Mouse (Mus musculus) MEL (cell line): Measurements from ENCODE around the gene Ston2. TPM values are rescaled to one million over a fixed set of nuclear protein-coding genes. Genes with fewer than 3 reads are reported as not detected.

Experiments used
- DNase-seq: peaks from one replicate; pipeline ENCODE4 v3.0.0; 2011; ENCODE audit warnings: low read depth, low spot score
- H3K27ac ChIP-seq: 2 replicates; pipeline ENCODE4 v1.5.1; 2012; ENCODE audit warnings: low read depth, mild to moderate bottlenecking, control low read depth, low read length, moderate library complexity; ENCODE audit not compliant: control insufficient read depth
- H3K27me3 ChIP-seq, 2 experiments: fragments of 150-350 bp in 1 of 2; sonication (generic) in 1 of 2; 2 replicates each; pipeline ENCODE4 v1.6.1; 2012; ENCODE audit warnings: low read length in 2 of 2, mild to moderate bottlenecking in 2 of 2, improper control_type of control experiment in 1 of 2, moderate library complexity in 1 of 2; ENCODE audit not compliant: insufficient read depth in 2 of 2, control insufficient read depth in 1 of 2
- H3K36me3 ChIP-seq, 2 experiments: 2 replicates each; pipeline ENCODE4 v1.6.1; 2012 to 2014; ENCODE audit warnings: low read length in 2 of 2, improper control_type of control experiment in 1 of 2, inconsistent platforms in 1 of 2, mild to moderate bottlenecking in 1 of 2; ENCODE audit not compliant: insufficient read depth in 2 of 2, control insufficient read depth in 1 of 2
- H3K4me1 ChIP-seq, 2 experiments: fragments of 150-350 bp in 1 of 2; sonication (generic) in 1 of 2; 2 replicates each; pipeline ENCODE4 v1.6.1; 2012; ENCODE audit warnings: low read length in 2 of 2, improper control_type of control experiment in 1 of 2, mild to moderate bottlenecking in 1 of 2; ENCODE audit not compliant: insufficient read depth in 2 of 2, control insufficient read depth in 1 of 2
- H3K4me3 ChIP-seq, 2 experiments: fragments of 150-350 bp in 1 of 2; sonication (generic) in 1 of 2; 2 replicates each; pipeline ENCODE4 v1.5.1; 2012; ENCODE audit warnings: low read depth in 2 of 2, low read length in 2 of 2, mild to moderate bottlenecking in 2 of 2, moderate library complexity in 2 of 2, control low read depth in 1 of 2, improper control_type of control experiment in 1 of 2; ENCODE audit not compliant: control insufficient read depth in 1 of 2, insufficient read depth in 1 of 2
- H3K79me2 ChIP-seq: 2 replicates; pipeline ENCODE4 v1.6.1; 2012; ENCODE audit warnings: mild to moderate bottlenecking, low read length, moderate library complexity; ENCODE audit not compliant: control insufficient read depth, poor library complexity, insufficient read depth
- H3K9ac ChIP-seq: 2 replicates; pipeline ENCODE4 v1.6.1; 2012; ENCODE audit warnings: low read depth, mild to moderate bottlenecking, control low read depth, low read length, moderate library complexity; ENCODE audit not compliant: control insufficient read depth, poor library complexity, severe bottlenecking
- H3K9me3 ChIP-seq: fragments of 150-350 bp; sonication (generic); replicated peaks from 2 replicates; pipeline ENCODE4 v1.6.1; 2012; ENCODE audit warnings: mild to moderate bottlenecking, low read length, improper control_type of control experiment, moderate library complexity; ENCODE audit not compliant: insufficient read depth
- CHD2 ChIP-seq: IDR thresholded peaks from 2 replicates; pipeline ENCODE4 v1.6.1; 2011; ENCODE audit warnings: low read length, improper control_type of control experiment
- ELF1 ChIP-seq: IDR thresholded peaks from 2 replicates; pipeline ENCODE4 v1.6.1; 2014; ENCODE audit warnings: low read depth, mild to moderate bottlenecking, inconsistent platforms, low read length, improper control_type of control experiment, moderate library complexity
- EP300 ChIP-seq, 2 experiments: IDR thresholded peaks; 2 replicates each; pipeline ENCODE4 v1.6.1; 2011; ENCODE audit warnings: improper control_type of control experiment in 2 of 2, low read length in 2 of 2, low read depth in 1 of 2, mild to moderate bottlenecking in 1 of 2
- ETS1 ChIP-seq: IDR thresholded peaks from 2 replicates; pipeline ENCODE4 v1.6.1; 2012; ENCODE audit warnings: low read depth, mild to moderate bottlenecking, inconsistent platforms, low read length, improper control_type of control experiment, moderate library complexity
- GABPA ChIP-seq: IDR thresholded peaks from 2 replicates; pipeline ENCODE4 v1.6.1; 2012; ENCODE audit warnings: low read depth, mild to moderate bottlenecking, inconsistent platforms, low read length, improper control_type of control experiment, moderate library complexity
- GATA1 ChIP-seq: IDR thresholded peaks from 2 replicates; pipeline ENCODE4 v1.6.1; 2011; ENCODE audit warnings: low read depth, low read length, improper control_type of control experiment
- HCFC1 ChIP-seq: IDR thresholded peaks from 2 replicates; pipeline ENCODE4 v1.6.1; 2012; ENCODE audit warnings: low read depth, mild to moderate bottlenecking, inconsistent platforms, low read length, improper control_type of control experiment, moderate library complexity
- KAT2A ChIP-seq: conservative IDR thresholded peaks from 2 replicates; pipeline ENCODE4 v1.6.1; 2012; ENCODE audit warnings: low read depth, low read length, improper control_type of control experiment, inconsistent platforms
- MAX ChIP-seq: IDR thresholded peaks from 2 replicates; pipeline ENCODE4 v1.6.1; 2011; ENCODE audit warnings: low read length, improper control_type of control experiment
- MEF2A ChIP-seq: IDR thresholded peaks from 2 replicates; pipeline ENCODE4 v1.6.1; 2014; ENCODE audit warnings: low read depth, mild to moderate bottlenecking, inconsistent platforms, low read length, improper control_type of control experiment; ENCODE audit not compliant: poor library complexity, insufficient replicate concordance, severe bottlenecking; ENCODE audit errors: extremely low read depth
- MYC ChIP-seq: IDR thresholded peaks from 2 replicates; pipeline ENCODE4 v1.6.1; 2011; ENCODE audit warnings: low read depth, mild to moderate bottlenecking, low read length, improper control_type of control experiment, moderate library complexity
- POLR2A ChIP-seq, 2 experiments: IDR thresholded peaks; 2 replicates each; pipeline ENCODE4 v1.6.1; 2011 to 2012; ENCODE audit warnings: low read length in 2 of 2, mild to moderate bottlenecking in 2 of 2, control low read depth in 1 of 2, improper control_type of control experiment in 1 of 2, low read depth in 1 of 2, moderate library complexity in 1 of 2; ENCODE audit not compliant: control insufficient read depth in 1 of 2, insufficient read depth in 1 of 2, poor library complexity in 1 of 2
- POLR2AphosphoS5 ChIP-seq: IDR thresholded peaks from 2 replicates; pipeline ENCODE4 v1.6.1; 2012; ENCODE audit warnings: low read depth, borderline replicate concordance, mild to moderate bottlenecking, inconsistent platforms, low read length, moderate library complexity, mixed read lengths
- RCOR1 ChIP-seq: IDR thresholded peaks from 2 replicates; pipeline ENCODE4 v1.6.1; 2012; ENCODE audit warnings: low read depth, mild to moderate bottlenecking, inconsistent platforms, low read length, improper control_type of control experiment
- SIN3A ChIP-seq: IDR thresholded peaks from 2 replicates; pipeline ENCODE4 v1.6.1; 2012; ENCODE audit warnings: low read length, improper control_type of control experiment, inconsistent platforms
- SMC3 ChIP-seq: IDR thresholded peaks from 2 replicates; pipeline ENCODE4 v1.6.1; 2011; ENCODE audit warnings: low read depth, low read length, improper control_type of control experiment
- TBP ChIP-seq: IDR thresholded peaks from 2 replicates; pipeline ENCODE4 v1.8.0; 2011; ENCODE audit warnings: low read depth, low read length, improper control_type of control experiment
- UBTF ChIP-seq: IDR thresholded peaks from 2 replicates; pipeline ENCODE4 v1.6.1; 2012; ENCODE audit warnings: low read depth, mild to moderate bottlenecking, inconsistent platforms, low read length, improper control_type of control experiment, moderate library complexity, borderline replicate concordance; ENCODE audit not compliant: insufficient read depth
- USF2 ChIP-seq, 2 experiments: IDR thresholded peaks; 2 replicates each; pipeline ENCODE4 v1.6.1; 2011 to 2012; ENCODE audit warnings: improper control_type of control experiment in 2 of 2, low read length in 2 of 2, borderline replicate concordance in 1 of 2, inconsistent platforms in 1 of 2, low read depth in 1 of 2, mild to moderate bottlenecking in 1 of 2; ENCODE audit not compliant: insufficient read depth in 1 of 2
- ZKSCAN1 ChIP-seq: IDR thresholded peaks from 2 replicates; pipeline ENCODE4 v1.6.1; 2012; ENCODE audit warnings: low read depth, mild to moderate bottlenecking, inconsistent platforms, low read length, improper control_type of control experiment, moderate library complexity
- ZMIZ1 ChIP-seq: IDR thresholded peaks from 2 replicates; pipeline ENCODE4 v1.6.1; 2012; ENCODE audit warnings: low read depth, mild to moderate bottlenecking, inconsistent platforms, low read length, improper control_type of control experiment, moderate library complexity
- polyA plus RNA-seq, 2 experiments: library from polyadenylated mRNA; stranded (reverse) in 1 of 2; unstranded in 1 of 2; fragments of >175 nt in 1 of 2; fragments of >200 nt in 1 of 2; gene quantifications; 2 replicates each; pipeline versions ENCODE4 v1.2.1 to v1.2.4; 2012; ENCODE audit warnings: low replicate concordance in 2 of 2, low read depth in 1 of 2; ENCODE audit not compliant: insufficient read length in 2 of 2, insufficient read depth in 1 of 2, missing spikeins in 1 of 2
- total RNA-seq: library from RNA; depleted of rRNA; stranded (reverse); fragments of 300-350 nt; gene quantifications from 2 replicates; pipeline ENCODE4 v1.2.3, GENCODE M21; 2012; rRNA removed

Ston2 gene
- total and polyA plus RNA-seq, 3 experiments, result not detected

- H3K79me2 ChIP-seq, result peaks cover 47% of the 10 kb centered on the region
- H3K4me1 ChIP-seq, result peaks cover 26 to 31% of the 10 kb centered on the region in 2 experiments
- TF ChIP-seq EP300 (IDR thresholded peaks at IDR 0.05; ENCODE audit: low read depth in 1 of 2, low read length in 2 of 2) (peak in 1 of 2 experiments; percentile 38; a peak in 1 of 4 replicates), ETS1 (peak; percentile 65), MAX (no peak), RCOR1 (no peak), SIN3A (no peak)
- peak overlapping the region; percentile 12; the same call in 1 of the 2 replicates for H3K27ac ChIP-seq
- no peak overlapping the region for H3K4me3 ChIP-seq
- peaks cover 19 to 57% of the 10 kb centered on the region in 2 experiments for H3K36me3 ChIP-seq
- H3K27me3 ChIP-seq, result no peaks in the 10 kb centered on the region
- DNase-seq, result peak; percentile 60
- H3K9ac ChIP-seq, result no peak overlapping the region
- no peaks in the 10 kb centered on the region for H3K9me3 ChIP-seq
Measured at GRCm38 (mm10) chr12:91585206-91585605, 203.0 kb downstream of the Ston2 start.

- Histone ChIP-seq H3K4me1 (peaks cover 34 to 43% of the 10 kb centered on the region in 2 experiments), H3K27ac (no peak overlapping the region)
- TF ChIP-seq ZMIZ1 (no peak), HCFC1 (no peak), MEF2A (no peak), GATA1 (no peak), KAT2A (no peak), RCOR1 (no peak), UBTF (no peak), SMC3 (no peak), MYC (no peak), POLR2A (IDR thresholded peaks at IDR 0.05; ENCODE audit: control insufficient read depth in 1 of 2, insufficient read depth in 1 of 2, low read depth in 1 of 2, low read length in 2 of 2, poor library complexity in 1 of 2) (no peak), ZKSCAN1 (no peak), POLR2AphosphoS5 (no peak), ELF1 (no peak), GABPA (no peak), TBP (no peak), USF2 (IDR thresholded peaks at IDR 0.05; ENCODE audit: borderline replicate concordance in 1 of 2, insufficient read depth in 1 of 2, low read depth in 1 of 2, low read length in 2 of 2) (no peak), CHD2 (no peak)
- TF ChIP-seq, all 39 proteins: peak for 0
- no peak for DNase-seq
- peaks cover 22 to 69% of the 10 kb centered on the region in 2 experiments for H3K36me3 ChIP-seq
- no peaks in the 10 kb centered on the region for H3K27me3 ChIP-seq
- no peaks in the 10 kb centered on the region for H3K9me3 ChIP-seq
- H3K79me2 ChIP-seq, result peaks cover 38% of the 10 kb centered on the region
- H3K4me3 ChIP-seq, result no peak overlapping the region
- no peak overlapping the region for H3K9ac ChIP-seq
Measured at GRCm38 (mm10) chr12:91583409-91583808, 204.8 kb downstream of the Ston2 start.

Other genes with a start within 250 kb of the Ston2 start
- 15.3 and 18.8 TPM in 2 replicates for gene Gtf2a1, start 197.9 kb downstream of the Ston2 start, total RNA-seq
- 10 to 100 TPM in 1 of 2 experiments, not detected in 1; 14.3 TPM for gene Gtf2a1, start 197.9 kb downstream of the Ston2 start, polyA plus RNA-seq
- gene Sel1l, start 60.8 kb upstream of the Ston2 start, total RNA-seq, result 29.6 and 35.6 TPM in 2 replicates
- 100 to 1,000 TPM in 1 of 2 experiments, 10 to 100 TPM in 1; 32.0 to 299 TPM for gene Sel1l, start 60.8 kb upstream of the Ston2 start, polyA plus RNA-seq